Mouse (Mus musculus) lung, embryonic 15.5 days (tissue): ENCODE data around the gene Sparc. TPM values are rescaled to one million over a fixed set of nuclear protein-coding genes. Genes with fewer than 3 reads are reported as not detected.
"Not testable (repeated sequence)": the region's sequence is repeated elsewhere in the genome, so short reads cannot be mapped to it uniquely, and the experiment has no call there.

Experiments
- ATAC-seq: fragments of 200-750 bp; cut with Nextera tagmentation; 2 replicates; pipeline ENCODE4 v1.8.0; 2017; ENCODE audit warnings: moderate number of reproducible peaks, borderline replicate concordance; ENCODE audit not compliant: low FRiP score, low TSS enrichment; ENCODE audit errors: extremely low read depth
- H3K27ac ChIP-seq: fragments of 300-500 bp; sonication (generic); 2 replicates; pipeline ENCODE4 v1.5.1; 2015; ENCODE audit warnings: moderate library complexity, mild to moderate bottlenecking, inconsistent platforms
- H3K27me3 ChIP-seq: fragments of 300-500 bp; sonication (generic); 2 replicates; pipeline ENCODE4 v1.6.1; 2015; ENCODE audit warnings: inconsistent platforms
- H3K36me3 ChIP-seq: fragments of 300-500 bp; sonication (generic); 2 replicates; pipeline ENCODE4 v1.6.1; 2015; ENCODE audit warnings: inconsistent platforms
- H3K4me1 ChIP-seq: fragments of 300-500 bp; sonication (generic); 2 replicates; pipeline ENCODE4 v1.6.1; 2015; ENCODE audit warnings: inconsistent platforms
- H3K4me2 ChIP-seq: fragments of 300-500 bp; sonication (generic); 2 replicates; pipeline ENCODE4 v1.6.1; 2015; ENCODE audit warnings: inconsistent platforms, mild to moderate bottlenecking, moderate library complexity
- H3K4me3 ChIP-seq: fragments of 300-500 bp; sonication (generic); 2 replicates; pipeline ENCODE4 v1.5.1; 2015; ENCODE audit warnings: mild to moderate bottlenecking, inconsistent platforms
- H3K9ac ChIP-seq: fragments of 300-500 bp; sonication (generic); 2 replicates; pipeline ENCODE4 v1.6.1; 2015; ENCODE audit warnings: inconsistent platforms
- H3K9me3 ChIP-seq: fragments of 300-500 bp; sonication (generic); 2 replicates; pipeline ENCODE4 v1.6.1; 2016; ENCODE audit warnings: inconsistent platforms
- WGBS: fragments of 180-500 bp; shearing (Covaris S2); methylation state at CpG from one replicate; pipeline ENCODE4 v1.1.7; 2015; 5-methylcytosine and 5-hydroxymethylcytosine counted together
- polyA plus RNA-seq: library from polyadenylated mRNA; unstranded; fragments of >200 nt; fragmentation: Nextera tagmentation; extraction: Ambion mirVana; gene quantifications from 2 replicates; pipeline ENCODE4 v1.2.1, GENCODE M21; 2015

Sparc gene
- polyA plus RNA-seq, 1 experiment from 2014 or later: 2,059 TPM

DNA sequence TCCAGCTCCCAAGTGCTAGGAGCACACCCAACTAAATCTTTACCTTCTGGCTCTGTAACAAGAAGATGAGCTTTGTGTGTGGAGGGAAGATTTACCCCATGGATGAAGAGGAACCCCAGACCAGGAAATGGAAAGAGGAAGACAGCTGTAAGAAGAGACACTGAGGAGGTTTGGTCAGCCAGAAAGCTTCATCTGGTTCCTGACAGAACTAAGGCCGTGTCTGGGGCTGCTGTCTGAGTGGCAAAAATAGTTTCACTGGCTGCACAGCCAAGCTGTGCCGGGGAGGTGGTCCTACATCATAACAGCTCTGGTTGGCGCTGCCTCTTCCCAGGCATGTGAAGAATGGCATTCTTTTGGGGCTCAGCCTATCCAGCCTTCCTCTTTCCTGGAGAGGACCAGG is 10.0 kb upstream of the Sparc start:
- H3K27ac ChIP-seq: peak overlapping the region; percentile 12; the same call in 1 of the 2 replicates
- no peaks in the 10 kb centered on the region for H3K9me3 ChIP-seq
- no peak overlapping the region for H3K4me2 ChIP-seq
- no peak overlapping the region for H3K9ac ChIP-seq
- H3K4me1 ChIP-seq: peaks cover 23% of the 10 kb centered on the region
- ATAC-seq: no peak
- H3K4me3 ChIP-seq: no peak overlapping the region
- H3K36me3 ChIP-seq: no peaks in the 10 kb centered on the region
- H3K27me3 ChIP-seq: no peaks in the 10 kb centered on the region
- 28% methylated on average over 3 of the region's 3 CpGs for WGBS

DNA sequence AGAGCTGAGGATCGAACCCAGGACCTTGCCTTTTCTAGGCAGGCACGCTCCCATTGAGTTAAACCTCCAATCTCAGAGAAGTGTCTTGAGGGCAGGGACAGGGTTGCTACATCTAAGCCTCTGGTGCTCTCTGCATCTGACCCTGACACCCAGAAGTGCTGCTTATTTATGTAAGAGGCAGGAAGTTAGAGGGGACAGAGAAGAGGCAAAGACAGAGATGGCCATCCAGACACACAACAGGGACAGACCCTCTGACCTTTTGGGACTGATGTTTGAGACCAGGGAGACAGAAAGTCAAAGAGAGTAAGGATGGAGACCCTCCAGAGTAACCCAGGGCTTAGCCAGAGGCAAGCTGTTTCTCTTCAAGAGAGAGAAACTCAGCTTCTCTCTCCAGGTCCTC is 7.0 kb upstream of the Sparc start:
- Histone ChIP-seq H3K9me3 (no peaks in the 10 kb centered on the region), H3K4me2 (no peak overlapping the region), H3K27me3 (no peaks in the 10 kb centered on the region), H3K4me3 (no peak overlapping the region), H3K27ac (no peak overlapping the region), H3K9ac (no peak overlapping the region), H3K4me1 (peaks cover 35% of the 10 kb centered on the region), H3K36me3 (no peaks in the 10 kb centered on the region)
- 88% methylated on average over 2 of the region's 2 CpGs for WGBS
- ATAC-seq: no peak

DNA sequence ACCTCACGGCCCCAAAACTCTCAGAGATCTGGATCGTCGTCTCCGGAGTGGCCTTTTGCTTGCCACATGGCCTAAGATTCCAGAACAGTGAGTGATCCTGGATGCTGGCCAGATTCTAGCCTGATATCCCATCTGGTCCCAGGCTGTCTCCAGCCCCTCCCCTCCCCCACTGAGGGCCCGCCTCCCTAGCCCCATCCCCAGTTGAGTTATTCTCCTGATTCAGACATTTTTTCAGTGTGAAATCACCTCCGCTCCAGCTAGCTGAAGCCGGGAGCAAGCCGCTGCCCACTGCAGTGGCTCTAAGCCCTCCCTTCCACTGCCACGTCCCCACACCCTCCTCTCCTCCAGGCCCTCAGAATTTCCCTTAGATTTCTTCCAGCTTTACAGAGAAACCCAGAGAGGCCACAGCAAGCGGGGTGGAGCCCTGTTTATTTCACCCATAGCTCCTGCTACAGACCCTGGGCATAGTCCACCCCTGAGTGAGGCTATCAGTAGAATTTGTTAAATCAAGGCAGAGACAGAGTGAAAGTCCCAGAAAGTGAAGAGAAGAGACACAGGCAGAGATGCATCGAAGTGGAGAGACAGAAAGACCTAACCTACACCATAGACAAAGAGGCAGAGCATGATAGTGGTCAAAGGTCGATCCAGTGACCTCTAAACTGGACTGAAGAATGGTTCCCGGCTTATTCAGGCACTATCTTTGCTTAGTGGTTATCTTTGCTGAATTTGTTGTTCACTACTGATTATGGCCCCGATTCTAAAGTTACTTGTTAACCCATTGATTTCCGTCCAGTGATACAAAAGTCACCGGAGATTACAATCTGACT is 5.4 kb upstream of the Sparc start:
- Histone ChIP-seq H3K4me3 (no peak overlapping the region), H3K27ac (peak overlapping the region; percentile 96), H3K4me1 (peaks cover 50% of the 10 kb centered on the region), H3K9me3 (no peaks in the 10 kb centered on the region), H3K9ac (0 out of 2 replicates have a peak overlapping the region, but pooled peaks have one; percentile 20), H3K4me2 (0 out of 2 replicates have a peak overlapping the region, but pooled peaks have one; percentile 4), H3K36me3 (no peaks in the 10 kb centered on the region), H3K27me3 (no peaks in the 10 kb centered on the region)
- WGBS: 19% methylated on average over 16 of the region's 16 CpGs
- peak; percentile 97 for ATAC-seq

DNA sequence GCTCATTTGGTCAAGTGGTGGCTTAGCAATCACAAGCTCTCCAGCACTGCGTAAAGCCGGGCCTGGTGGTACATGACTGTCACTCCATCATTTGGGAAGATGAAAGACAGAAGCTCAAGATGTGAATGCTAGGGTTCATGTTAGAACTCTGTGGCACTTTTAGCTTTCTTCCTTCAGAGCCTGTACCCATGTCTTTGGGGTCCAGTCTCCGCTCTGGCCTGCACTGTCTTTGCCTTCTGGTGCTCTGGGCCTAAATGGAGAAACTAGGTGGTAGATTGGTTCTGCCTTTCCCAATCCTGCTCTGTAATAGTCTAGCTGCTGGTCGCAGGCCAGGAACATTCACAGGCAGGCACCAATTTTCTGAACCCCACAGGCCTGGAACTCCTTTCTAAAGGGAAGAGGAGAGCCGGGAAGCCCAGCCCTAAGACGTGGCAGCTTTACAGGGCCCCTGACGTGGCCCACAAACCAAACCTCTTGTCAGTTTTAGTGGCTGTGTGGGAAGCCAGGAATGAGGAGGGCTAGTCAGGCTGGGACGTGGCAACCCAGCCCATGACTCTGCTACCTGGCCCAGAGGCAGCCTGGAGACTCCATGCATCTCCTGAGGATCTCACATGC is 1.9 kb upstream of the Sparc start:
- H3K27ac ChIP-seq: peak overlapping the region; percentile 73
- H3K36me3 ChIP-seq: no peaks in the 10 kb centered on the region
- no peak overlapping the region for H3K4me3 ChIP-seq
- H3K9ac ChIP-seq: no peak overlapping the region
- no peak for ATAC-seq
- no peaks in the 10 kb centered on the region for H3K27me3 ChIP-seq
- no peaks in the 10 kb centered on the region for H3K9me3 ChIP-seq
- no peak overlapping the region for H3K4me2 ChIP-seq
- H3K4me1 ChIP-seq: peaks cover 67% of the 10 kb centered on the region
- 68% methylated on average over 8 of the region's 8 CpGs for WGBS

DNA sequence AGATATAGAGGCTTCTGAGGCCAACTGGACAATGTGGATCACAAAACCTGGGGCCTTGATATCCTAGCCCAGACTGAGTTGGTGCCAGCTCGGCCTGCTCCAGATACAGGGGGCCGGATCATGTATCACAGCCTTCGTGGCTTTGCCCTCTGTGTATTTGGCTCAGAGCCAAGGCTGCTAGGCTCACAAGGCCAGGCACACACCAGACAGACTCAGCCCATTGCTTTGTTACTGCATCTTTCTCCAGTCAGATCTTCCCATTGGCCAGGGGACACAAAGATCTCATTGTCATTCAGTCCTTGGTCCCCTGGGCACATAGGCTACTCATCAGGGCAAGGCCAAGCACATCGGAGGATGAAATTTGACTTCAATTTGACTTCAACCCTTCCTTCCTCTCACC is 773 bp upstream of the Sparc start:
- H3K36me3 ChIP-seq: no peaks in the 10 kb centered on the region
- no peaks in the 10 kb centered on the region for H3K27me3 ChIP-seq
- H3K4me3 ChIP-seq: no peak overlapping the region
- no peaks in the 10 kb centered on the region for H3K9me3 ChIP-seq
- no peak overlapping the region for H3K4me2 ChIP-seq
- peak overlapping the region; percentile 73 for H3K27ac ChIP-seq
- 12% methylated on average over 4 of the region's 4 CpGs for WGBS
- no peak overlapping the region for H3K9ac ChIP-seq
- H3K4me1 ChIP-seq: peaks cover 59% of the 10 kb centered on the region
- ATAC-seq: no peak

DNA sequence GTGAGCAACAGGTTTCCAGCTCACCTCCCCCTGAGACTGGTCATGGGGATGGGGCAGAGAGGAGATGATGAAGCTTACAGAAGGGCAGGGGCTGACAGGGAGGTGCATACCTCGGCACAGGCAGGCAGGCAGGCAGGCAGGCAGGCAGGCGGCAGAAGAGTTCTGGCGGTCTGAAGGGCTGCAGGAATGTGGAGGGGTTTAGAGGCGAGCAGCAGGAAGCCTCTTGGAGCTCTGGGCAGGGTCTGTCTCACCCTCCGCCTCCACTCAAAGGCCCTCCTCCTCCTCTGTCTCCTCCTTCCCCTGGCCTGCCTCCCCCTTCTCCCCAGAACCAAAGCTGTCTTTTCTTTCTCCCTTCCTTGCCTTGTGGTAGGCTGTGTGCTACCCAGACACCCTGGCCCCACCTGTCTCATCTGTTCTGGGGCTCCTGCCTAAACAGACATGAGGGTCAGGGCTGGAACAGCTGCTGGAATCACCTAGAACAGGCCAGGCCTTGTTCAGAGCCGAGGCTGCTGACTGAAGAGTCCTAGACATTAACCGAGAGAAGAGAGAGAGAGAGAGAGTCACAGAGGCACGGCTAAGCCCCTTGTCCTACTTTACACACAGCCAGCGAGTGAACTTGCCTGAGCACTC is 3.2 kb downstream of the Sparc start:
- H3K27ac ChIP-seq: peak overlapping the region; percentile 98
- H3K27me3 ChIP-seq: no peaks in the 10 kb centered on the region
- peak overlapping the region; percentile 60 for H3K4me2 ChIP-seq
- no peaks in the 10 kb centered on the region for H3K9me3 ChIP-seq
- no peaks in the 10 kb centered on the region for H3K36me3 ChIP-seq
- WGBS: 3% methylated on average over 6 of the region's 9 CpGs
- H3K4me1 ChIP-seq: peaks cover 63% of the 10 kb centered on the region
- H3K9ac ChIP-seq: peak overlapping the region; percentile 76
- H3K4me3 ChIP-seq: peak overlapping the region; percentile 66
- peak; percentile 91 for ATAC-seq

DNA sequence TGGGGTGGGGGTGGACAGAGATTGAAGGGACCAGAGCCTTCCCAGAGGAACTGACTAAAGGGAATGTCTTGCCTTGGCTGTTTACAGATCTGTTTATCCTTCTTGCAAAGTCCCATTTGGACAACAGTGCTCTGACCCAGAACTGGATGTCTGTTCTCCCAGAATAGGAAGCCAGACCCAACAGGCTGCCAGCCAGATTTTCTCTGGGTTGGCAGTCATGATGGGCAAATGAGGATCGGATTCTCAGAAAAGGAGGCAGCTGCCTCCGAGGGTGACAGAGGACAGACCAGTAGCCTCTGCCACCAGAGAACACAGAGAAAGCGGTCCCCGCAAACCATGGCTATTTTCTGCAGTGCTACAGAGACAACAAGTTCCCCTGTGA is 3.7 kb downstream of the Sparc start:
- no peaks in the 10 kb centered on the region for H3K36me3 ChIP-seq
- H3K4me3 ChIP-seq: peak overlapping the region; percentile 66
- peak overlapping the region; percentile 76 for H3K9ac ChIP-seq
- peak overlapping the region; percentile 60 for H3K4me2 ChIP-seq
- WGBS: 2% methylated on average over 4 of the region's 4 CpGs
- no peaks in the 10 kb centered on the region for H3K27me3 ChIP-seq
- no peak for ATAC-seq
- peaks cover 63% of the 10 kb centered on the region for H3K4me1 ChIP-seq
- peak overlapping the region; percentile 98 for H3K27ac ChIP-seq
- H3K9me3 ChIP-seq: no peaks in the 10 kb centered on the region

DNA sequence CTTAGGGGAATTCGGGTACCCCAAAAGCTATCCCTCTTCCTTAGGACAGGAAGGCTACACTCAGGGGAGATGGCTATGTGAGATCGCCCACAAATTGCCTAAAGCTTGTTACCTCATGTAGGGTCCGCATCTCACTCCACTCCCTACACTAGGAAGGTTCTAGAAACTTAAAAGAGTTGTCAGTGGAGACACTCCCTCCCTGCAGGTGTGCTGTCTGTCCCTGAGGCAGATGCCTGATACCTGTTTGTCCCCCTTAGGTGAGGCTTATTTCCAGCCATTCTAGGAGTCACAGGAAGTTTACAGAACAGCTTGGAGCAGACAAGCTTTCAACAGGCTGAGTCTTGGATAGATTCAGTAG is 4.3 kb downstream of the Sparc start:
- Histone ChIP-seq H3K27me3 (no peaks in the 10 kb centered on the region), H3K27ac (peak overlapping the region; percentile 98), H3K9me3 (no peaks in the 10 kb centered on the region), H3K9ac (peak overlapping the region; percentile 76), H3K4me1 (peaks cover 62% of the 10 kb centered on the region), H3K36me3 (no peaks in the 10 kb centered on the region), H3K4me3 (peak overlapping the region; percentile 66), H3K4me2 (peak overlapping the region; percentile 60)
- WGBS: 3% methylated on average over 3 of the region's 3 CpGs
- no peak for ATAC-seq

DNA sequence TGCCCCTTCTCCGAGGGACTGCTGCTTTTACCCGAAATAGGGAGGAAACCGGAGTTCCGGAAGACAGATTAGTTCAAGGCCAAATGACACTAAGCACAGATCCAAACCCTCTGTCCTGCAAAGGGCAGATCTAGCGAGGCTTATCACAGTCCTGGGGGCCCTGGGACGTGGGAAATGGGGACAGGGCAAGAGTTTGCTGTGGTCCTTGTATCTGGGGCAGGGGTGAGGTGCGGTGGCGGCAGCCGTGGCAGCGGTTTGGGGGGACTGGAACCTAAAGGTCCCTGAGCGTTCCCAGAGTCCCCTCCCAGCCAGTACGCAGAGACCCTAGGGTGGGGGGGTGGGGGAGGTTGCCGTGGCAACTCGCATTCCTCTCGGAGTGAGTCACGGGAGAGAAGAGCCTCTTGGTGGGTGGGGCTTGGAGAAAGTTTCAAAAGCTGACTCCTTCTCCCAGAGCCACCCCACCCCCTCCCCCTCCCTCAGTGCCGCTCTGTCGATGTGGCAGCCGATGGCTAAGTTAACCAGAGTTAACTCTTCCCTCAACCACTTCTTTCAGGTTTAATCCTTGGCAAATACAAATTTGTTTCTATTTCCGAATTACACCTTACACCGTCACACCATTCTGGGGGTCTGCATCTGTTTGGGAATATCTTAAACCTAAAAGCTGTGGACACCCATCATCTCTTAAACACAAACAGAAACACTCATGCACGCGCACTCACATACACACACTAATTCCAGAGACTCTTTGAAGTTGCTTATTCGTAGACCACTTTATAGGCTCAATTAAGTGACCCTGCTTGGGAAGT is 4.9 kb downstream of the Sparc start:
- Histone ChIP-seq H3K36me3 (no peaks in the 10 kb centered on the region), H3K4me3 (peak overlapping the region; percentile 66), H3K9ac (peak overlapping the region; percentile 76), H3K27ac (peak overlapping the region; percentile 98), H3K9me3 (no peaks in the 10 kb centered on the region), H3K27me3 (no peaks in the 10 kb centered on the region), H3K4me1 (peaks cover 64% of the 10 kb centered on the region), H3K4me2 (peak overlapping the region; percentile 60)
- WGBS: under 1% methylated on average over 23 of the region's 24 CpGs
- ATAC-seq: peak; percentile 70

DNA sequence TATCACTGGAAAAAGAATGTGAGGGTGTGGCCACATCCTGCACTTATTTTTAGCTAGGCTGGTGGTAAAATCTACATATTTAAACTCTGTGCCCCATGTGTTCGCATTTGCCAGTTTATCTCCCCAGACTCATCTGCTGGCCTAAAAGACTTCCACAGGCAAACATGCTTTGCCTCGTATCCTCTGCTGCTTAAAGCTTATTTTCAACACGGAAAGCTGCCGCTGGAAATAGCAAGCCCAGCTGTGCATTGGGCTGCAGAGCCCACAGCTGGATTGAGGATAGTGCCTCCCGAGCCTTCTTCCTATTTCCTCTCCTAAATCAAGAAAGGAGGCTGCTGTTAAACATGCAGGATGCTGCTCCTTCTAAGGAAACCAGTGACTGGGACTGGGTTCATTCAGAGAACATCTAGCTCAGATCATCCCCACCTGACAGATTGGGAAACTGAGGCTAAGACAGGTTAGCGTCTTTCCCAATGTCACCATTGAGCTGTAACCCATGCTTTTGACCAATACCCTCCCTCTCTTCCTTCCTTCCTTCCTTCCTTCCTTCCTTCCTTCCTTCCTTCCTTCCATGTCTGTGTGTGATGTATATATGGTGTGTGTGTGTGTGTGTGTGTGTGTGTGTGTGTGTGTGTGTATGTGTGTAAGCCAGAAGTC is 6.2 kb downstream of the Sparc start:
- WGBS: 37% methylated on average over 6 of the region's 6 CpGs

DNA sequence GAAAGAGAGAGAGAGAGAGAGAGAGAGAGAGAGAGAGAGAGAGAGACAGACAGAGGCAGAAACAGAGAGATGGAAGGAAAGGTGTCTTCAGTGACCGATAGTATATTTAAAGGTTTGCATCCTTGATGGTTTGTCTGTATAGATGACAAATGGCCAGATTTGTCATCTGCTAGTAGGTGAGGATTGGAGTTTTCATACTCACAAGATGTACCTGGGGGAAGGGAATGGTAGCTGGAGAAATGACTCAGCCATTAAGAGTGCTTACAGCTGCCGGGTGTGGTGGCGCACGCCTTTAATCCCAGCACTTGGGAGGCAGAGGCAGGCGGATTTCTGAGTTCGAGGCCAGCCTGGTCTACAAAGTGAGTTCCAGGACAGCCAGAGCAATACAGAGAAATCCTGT is 7.3 kb downstream of the Sparc start:
- Histone ChIP-seq H3K27ac (peak overlapping the region; percentile 98; the same call in 1 of the 2 replicates), H3K4me2 (peak overlapping the region; percentile 60), H3K4me1 (peaks cover 73% of the 10 kb centered on the region)
- H3K9me3 ChIP-seq, H3K36me3 ChIP-seq, H3K9ac ChIP-seq, H3K27me3 ChIP-seq, H3K4me3 ChIP-seq, ATAC-seq: not testable (repeated sequence)
- WGBS: 85% methylated on average over 6 of the region's 6 CpGs

More for the DNA sequence above, 6.2 kb downstream of the Sparc start:
- no peak for ATAC-seq
- Histone ChIP-seq H3K36me3 (peaks cover 9% of the 10 kb centered on the region; the same call in 1 of the 2 replicates), H3K4me2 (peak overlapping the region; percentile 60), H3K27me3 (no peaks in the 10 kb centered on the region), H3K9ac (peak overlapping the region; percentile 34), H3K4me1 (peaks cover 70% of the 10 kb centered on the region), H3K27ac (peak overlapping the region; percentile 98), H3K4me3 (peak overlapping the region; percentile 66), H3K9me3 (no peaks in the 10 kb centered on the region)
